Mouse (Mus musculus) liver, embryonic 14 days (tissue): ENCODE data around the gene Gm21876. TPM values are rescaled to one million over a fixed set of nuclear protein-coding genes. Genes with fewer than 3 reads are reported as not detected.

Source experiments
- polyA plus RNA-seq: library from polyadenylated mRNA; depleted of rRNA; stranded (reverse); fragments of >200 nt; gene quantifications from 2 replicates; pipeline ENCODE4 v1.2.3, GENCODE M21; 2012; rRNA removed

The Gm21876 gene
- not detected in 2 replicates for polyA plus RNA-seq

GRCm38 (mm10) chrX:21175553-21175952 is at the start of gene Gm21876:
Gm21876 (minus strand) TSS chrX:21175653.

Other genes starting within 250 kb of the Gm21876 start
- 14.6 and 19.4 TPM in 2 replicates for gene Cfp, start 244.1 kb downstream of the Gm21876 start, polyA plus RNA-seq
- gene Elk1, start 225.0 kb downstream of the Gm21876 start, polyA plus RNA-seq, result 1.7 and 2.1 TPM in 2 replicates
- 14.6 and 20.0 TPM in 2 replicates for gene Uxt, start 213.6 kb downstream of the Gm21876 start, polyA plus RNA-seq
- gene Zfp182, start 113.3 kb downstream of the Gm21876 start, polyA plus RNA-seq, result 1.8 and 2.1 TPM in 2 replicates
- gene Spaca5, start 107.2 kb downstream of the Gm21876 start, polyA plus RNA-seq, result not detected in 2 replicates
- gene Zfp300, start 86.1 kb downstream of the Gm21876 start, polyA plus RNA-seq, result 0.03 and 0.06 TPM in 2 replicates
- not detected in 2 replicates for gene Ssxa1, start 59.8 kb downstream of the Gm21876 start, polyA plus RNA-seq